Mouse (Mus musculus): Measurements from ENCODE around the gene Ndrg2.
"Not testable (repeated sequence)": the region's sequence is repeated elsewhere in the genome, so short reads cannot be mapped to it uniquely, and the experiment has no call there.

The Ndrg2 gene

GRCm38 (mm10) chr14:51877517-51877916, 36.4 kb downstream of the Ndrg2 start:
- no peak for DNase-seq (ENCODE audit: low spot score)

- no peak for DNase-seq (ENCODE audit: low spot score)
Measured at GRCm38 (mm10) chr14:51871741-51872140, 42.2 kb downstream of the Ndrg2 start.

GRCm38 (mm10) chr14:51870756-51871155, 43.2 kb downstream of the Ndrg2 start:
- DNase-seq (ENCODE audit: low spot score) = no peak

- not testable (repeated sequence) for DNase-seq (ENCODE audit: low spot score)
Measured at GRCm38 (mm10) chr14:51863603-51864002, 50.4 kb downstream of the Ndrg2 start.

GRCm38 (mm10) chr14:51855280-51855679, 58.7 kb downstream of the Ndrg2 start:
- DNase-seq (ENCODE audit: low spot score) = not testable (repeated sequence)
